Mouse (Mus musculus) small intestine, adult 2 months (tissue): ENCODE measurements at regions not wholly inside any gene's neighbourhood (a gene's known extent, or its start where the extent isn't known, plus 50 kb on each side); places are given as distances from the start of the nearest gene placed in this dataset.

Experiments
- CTCF ChIP-seq: fragments of 200-500 bp; IDR thresholded peaks from 2 replicates; pipeline ENCODE4 v1.5.1; 2012; ENCODE audit warnings: low read depth, mild to moderate bottlenecking, control low read depth, inconsistent platforms, low read length, moderate library complexity, mixed read lengths; ENCODE audit not compliant: insufficient replicate concordance, insufficient read length; ENCODE audit errors: extremely low read depth
- POLR2A ChIP-seq: fragments of 200-500 bp; IDR thresholded peaks from 2 replicates; pipeline ENCODE4 v1.6.1; 2012; ENCODE audit warnings: low read depth, mild to moderate bottlenecking, control low read depth, inconsistent platforms, low read length, moderate library complexity

DNA sequence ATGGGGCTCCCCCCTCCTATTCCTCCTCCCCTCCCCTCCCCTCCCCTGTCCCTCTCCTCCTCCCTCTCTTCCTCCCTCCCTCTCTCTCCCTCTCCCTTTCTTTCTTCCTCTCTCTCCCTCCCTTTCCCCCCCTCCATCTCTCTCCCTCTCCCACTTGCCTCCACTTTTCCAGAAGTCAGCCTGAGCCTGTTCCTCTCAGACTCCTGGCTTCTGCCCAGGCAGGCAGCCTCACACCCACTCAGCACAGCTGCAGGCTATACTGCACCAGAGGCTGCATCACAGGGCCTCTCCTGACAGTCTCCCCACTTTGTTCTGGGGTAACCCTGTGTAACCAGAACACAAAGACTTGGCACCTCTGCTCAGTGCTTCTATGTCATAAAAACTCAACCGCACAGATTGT is 346.3 kb downstream of the Agtpbp1 start:
- TF ChIP-seq POLR2A (no peak), CTCF (no peak)
